Mouse (Mus musculus) embryonic facial prominence, embryonic 13.5 days (tissue): ENCODE measurements at regions not wholly inside any gene's neighbourhood (a gene's known extent, or its start where the extent isn't known, plus 50 kb on each side); places are given as distances from the start of the nearest gene placed in this dataset.

ENCODE experiments used
- ATAC-seq: fragments of 200-750 bp; cut with Nextera tagmentation; 2 replicates; pipeline ENCODE4 v1.8.0; 2017; ENCODE audit warnings: low read depth; ENCODE audit not compliant: insufficient number of reproducible peaks, insufficient read depth, low FRiP score, low TSS enrichment
- H3K27ac ChIP-seq: fragments of 300-500 bp; sonication (generic); 2 replicates; pipeline ENCODE4 v1.5.1; 2015; ENCODE audit warnings: moderate library complexity, mild to moderate bottlenecking, inconsistent platforms
- H3K27me3 ChIP-seq: fragments of 300-500 bp; sonication (generic); 2 replicates; pipeline ENCODE4 v1.6.1; 2015; ENCODE audit warnings: mild to moderate bottlenecking, inconsistent platforms
- H3K36me3 ChIP-seq: fragments of 300-500 bp; sonication (generic); 2 replicates; pipeline ENCODE4 v1.6.1; 2015; ENCODE audit warnings: mild to moderate bottlenecking, inconsistent platforms
- H3K4me1 ChIP-seq: fragments of 300-500 bp; sonication (generic); 2 replicates; pipeline ENCODE4 v1.6.1; 2015; ENCODE audit warnings: inconsistent platforms
- H3K4me2 ChIP-seq: fragments of 300-500 bp; sonication (generic); 2 replicates; pipeline ENCODE4 v1.6.1; 2015; ENCODE audit warnings: moderate library complexity, mild to moderate bottlenecking, inconsistent platforms
- H3K4me3 ChIP-seq: fragments of 300-500 bp; sonication (generic); 2 replicates; pipeline ENCODE4 v1.5.1; 2015; ENCODE audit warnings: mild to moderate bottlenecking, inconsistent platforms
- H3K9ac ChIP-seq: fragments of 300-500 bp; sonication (generic); 2 replicates; pipeline ENCODE4 v1.6.1; 2015; ENCODE audit warnings: mild to moderate bottlenecking, inconsistent platforms
- H3K9me3 ChIP-seq: fragments of 300-500 bp; sonication (generic); 2 replicates; pipeline ENCODE4 v1.6.1; 2016; ENCODE audit warnings: inconsistent platforms
- WGBS: fragments of 180-500 bp; shearing (Covaris S2); methylation state at CpG from one replicate; pipeline ENCODE4 v1.1.7; 2015; ENCODE audit warnings: mixed read lengths; 5-methylcytosine and 5-hydroxymethylcytosine counted together

DNA sequence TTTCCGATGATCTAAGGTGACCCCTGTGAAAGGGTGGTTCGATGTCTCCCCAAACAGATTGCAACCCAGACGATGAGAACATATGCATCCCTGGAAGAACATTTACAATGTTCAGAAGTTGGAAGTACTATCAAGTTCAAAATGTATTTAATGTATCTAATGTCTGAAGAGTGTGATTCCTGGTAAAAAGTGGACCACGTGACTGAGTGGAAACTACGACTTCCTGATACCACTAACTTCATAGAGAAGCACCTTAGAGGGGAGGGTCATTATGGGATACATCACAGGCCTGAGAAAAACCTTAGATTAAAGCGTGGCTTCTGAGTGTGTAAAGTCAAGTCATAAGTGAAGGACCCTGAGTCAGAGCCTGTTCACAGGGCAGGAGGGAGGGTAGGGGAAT is 82.1 kb downstream of the Qrsl1 start:
- Histone ChIP-seq H3K27ac (no peak overlapping the region), H3K9me3 (no peaks in the 10 kb centered on the region), H3K9ac (no peak overlapping the region), H3K4me1 (no peaks in the 10 kb centered on the region), H3K4me3 (no peak overlapping the region), H3K4me2 (no peak overlapping the region), H3K27me3 (no peaks in the 10 kb centered on the region), H3K36me3 (no peaks in the 10 kb centered on the region)
- ATAC-seq: no peak
- WGBS: 89% methylated on average over 6 of the region's 6 CpGs

DNA sequence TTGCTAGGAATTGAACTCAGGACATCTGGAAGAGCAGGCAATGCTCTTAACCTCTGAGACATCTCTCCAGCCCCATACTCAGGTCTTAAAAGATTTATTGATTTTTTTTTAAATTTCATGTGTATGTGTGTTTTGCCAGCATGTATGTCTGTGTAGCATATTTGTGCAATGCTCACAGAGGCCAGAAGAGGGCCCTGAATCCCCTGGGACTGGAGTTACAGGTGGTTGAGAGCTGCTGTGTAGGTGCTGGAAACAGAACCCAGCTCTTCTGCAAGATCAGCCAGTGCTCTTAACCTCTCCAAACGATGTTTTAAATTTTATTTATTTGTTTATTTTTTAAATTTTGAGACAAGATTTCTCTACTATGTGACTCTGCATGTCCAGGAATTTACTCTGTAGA is 78.9 kb downstream of the Qrsl1 start:
- ATAC-seq: no peak
- H3K9me3 ChIP-seq: 0 out of 2 replicates have a peak, but pooled peaks cover 2% of the 10 kb centered on the region
- H3K27ac ChIP-seq: no peak overlapping the region
- H3K27me3 ChIP-seq: no peaks in the 10 kb centered on the region
- H3K4me1 ChIP-seq: no peaks in the 10 kb centered on the region
- no peak overlapping the region for H3K4me3 ChIP-seq
- H3K36me3 ChIP-seq: no peaks in the 10 kb centered on the region
- no peak overlapping the region for H3K9ac ChIP-seq
- 79% methylated on average over 1 of the region's 1 CpGs for WGBS
- no peak overlapping the region for H3K4me2 ChIP-seq

DNA sequence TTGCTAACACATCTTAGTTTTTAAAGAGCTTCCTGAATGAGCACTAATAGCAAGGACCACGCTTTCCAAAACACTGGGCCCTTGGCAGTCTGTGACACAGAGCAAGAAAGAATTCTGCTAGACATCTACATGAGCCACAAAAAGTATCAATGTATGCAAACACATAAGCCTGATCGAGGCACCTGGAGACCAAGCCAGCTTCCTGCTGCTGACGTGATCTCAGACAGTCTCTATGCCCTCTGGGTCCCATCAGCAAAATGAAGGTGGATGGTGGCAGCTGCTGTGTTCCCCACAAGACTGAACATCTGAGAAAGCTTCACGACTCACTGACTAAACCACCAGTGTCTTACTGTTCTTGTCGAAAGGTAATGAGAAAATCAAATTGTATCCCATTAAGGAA is 77.5 kb downstream of the Qrsl1 start:
- H3K27me3 ChIP-seq: no peaks in the 10 kb centered on the region
- 0 out of 2 replicates have a peak, but pooled peaks cover 2% of the 10 kb centered on the region for H3K9me3 ChIP-seq
- H3K4me2 ChIP-seq: no peak overlapping the region
- ATAC-seq: no peak
- H3K27ac ChIP-seq: no peak overlapping the region
- no peak overlapping the region for H3K4me3 ChIP-seq
- no peaks in the 10 kb centered on the region for H3K36me3 ChIP-seq
- no peaks in the 10 kb centered on the region for H3K4me1 ChIP-seq
- no peak overlapping the region for H3K9ac ChIP-seq
- WGBS: 52% methylated on average over 5 of the region's 5 CpGs
